Mouse (Mus musculus) cortical plate, adult 2 months (tissue): ENCODE data around the gene Zc3h7b.

Experiments
- CTCF ChIP-seq: fragments of 200-500 bp; IDR thresholded peaks from 2 replicates; pipeline ENCODE4 v1.5.1; 2011; ENCODE audit warnings: mild to moderate bottlenecking, control low read depth, low read length; ENCODE audit not compliant: insufficient read depth; ENCODE audit errors: extremely low read depth
- POLR2A ChIP-seq: fragments of 200-500 bp; IDR thresholded peaks from 2 replicates; pipeline ENCODE4 v1.6.1; 2011; ENCODE audit warnings: mild to moderate bottlenecking, low read length, control low read depth; ENCODE audit not compliant: insufficient read depth; ENCODE audit errors: extremely low read depth

DNA sequence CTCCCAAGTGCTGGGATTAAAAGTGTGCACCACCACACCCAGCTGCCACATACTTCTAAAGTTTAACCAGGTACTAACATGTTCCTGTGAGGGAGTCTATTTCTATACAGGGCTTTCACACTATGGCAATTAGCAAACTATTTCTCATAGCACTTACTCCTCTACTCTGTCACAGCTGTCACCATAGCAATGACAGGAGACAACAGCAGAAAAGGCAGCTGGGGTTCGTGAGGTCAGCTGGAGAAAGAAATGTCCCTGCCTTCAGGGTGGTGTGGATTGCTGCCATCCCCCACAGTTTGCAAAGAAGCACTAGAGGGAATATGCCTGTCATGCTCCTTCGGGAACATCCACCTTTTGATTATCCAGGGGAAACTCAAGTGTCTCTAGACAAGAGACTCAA is 63.9 kb downstream of the Zc3h7b start:
- TF ChIP-seq POLR2A: no peak
- TF ChIP-seq CTCF: no peak
